Mouse (Mus musculus) left cerebral cortex, postnatal 14 days (tissue): ENCODE results near the gene Otud3. TPM values are rescaled to one million over a fixed set of nuclear protein-coding genes. Genes with fewer than 3 reads are reported as not detected.

Source experiments
- DNase-seq, 2 experiments: peaks; one replicate each; pipeline ENCODE4 v3.0.0; 2021 to 2022; ENCODE audit warnings: low spot score in 2 of 2, mixed read lengths in 1 of 2
- intact Hi-C: fragments of 180-260 bp; cut with DNase I; formaldehyde crosslinking; loops from one replicate; pipeline ENCODE4 v1.15.1; 2025
- long read RNA-seq, 2 experiments: library from polyadenylated mRNA; stranded (forward); transcript quantifications; one replicate each; pipeline ENCODE4 v2.0.0; 2021
- total RNA-seq, 2 experiments: library from RNA; stranded (reverse); gene quantifications; 2 replicates each; pipeline ENCODE4 v1.2.3; 2021

Otud3 gene
- 10 to 100 TPM; 16.9 to 19.8 TPM for total RNA-seq
- long read RNA-seq, experiment 1, partial matches to known transcripts: 0 of 5 reads
- long read RNA-seq, experiment 1, other reads (novel, unspliced or antisense): 3 of 5 reads
- long read RNA-seq, experiment 2, partial matches to known transcripts: 0 of 4 reads
- long read RNA-seq, experiment 2, other reads (novel, unspliced or antisense): 1 of 4 reads

GRCm38 (mm10) chr4:138913797-138914196, at the start of gene Otud3:
TSS of gene Otud3 (minus strand) at chr4:138913945.
- intact Hi-C loops: no loop called here

GRCm38 (mm10) chr4:138962719-138963118, 49.0 kb upstream of the Otud3 start:
- no peak for DNase-seq
- intact Hi-C loops: no loop called here

More at GRCm38 (mm10) chr4:138913797-138914196, at the start of gene Otud3:
- DNase-seq: peak; percentile 95 to 97

- intact Hi-C loops: no loop called here
- peak; percentile 28 to 66 for DNase-seq
Measured at GRCm38 (mm10) chr4:138959926-138960325, 46.2 kb upstream of the Otud3 start.

GRCm38 (mm10) chr4:138959120-138959519, 45.4 kb upstream of the Otud3 start:
- DNase-seq: peak in 1 of 2 experiments; percentile 59
- intact Hi-C loops: no loop called here

GRCm38 (mm10) chr4:138958612-138959011, 44.9 kb upstream of the Otud3 start:
- intact Hi-C loops: no loop called here
- DNase-seq: no peak

GRCm38 (mm10) chr4:138948257-138948656, 34.5 kb upstream of the Otud3 start:
- DNase-seq: no peak
- intact Hi-C loops: no loop called here

- peak; percentile 60 to 68 for DNase-seq
- intact Hi-C loops: no loop called here
Measured at GRCm38 (mm10) chr4:138943730-138944129, 30.0 kb upstream of the Otud3 start.

- no peak for DNase-seq
- intact Hi-C loops: no loop called here
Measured at GRCm38 (mm10) chr4:138941966-138942365, 28.2 kb upstream of the Otud3 start.

GRCm38 (mm10) chr4:138941401-138941800, 27.7 kb upstream of the Otud3 start:
- no peak for DNase-seq
- intact Hi-C loops: no loop called here

- intact Hi-C loops: no loop called here
- no peak for DNase-seq
Measured at GRCm38 (mm10) chr4:138939481-138939880, 25.7 kb upstream of the Otud3 start.

- intact Hi-C loops: no loop called here
- DNase-seq: no peak
Measured at GRCm38 (mm10) chr4:138938495-138939269, 24.9 kb upstream of the Otud3 start.

- no peak for DNase-seq
Measured at GRCm38 (mm10) chr4:138934456-138935145, 20.9 kb upstream of the Otud3 start.

GRCm38 (mm10) chr4:138933862-138934261, 20.1 kb upstream of the Otud3 start:
- no peak for DNase-seq
- intact Hi-C loops: no loop called here

More at GRCm38 (mm10) chr4:138934456-138935145, 20.9 kb upstream of the Otud3 start:
- intact Hi-C loops: no loop called here

GRCm38 (mm10) chr4:138925561-138925960, 11.8 kb upstream of the Otud3 start:
- DNase-seq: no peak
- intact Hi-C loops: loop anchor here (10.0 kb wide), 1 partner anchor 409 kb away; no protein-coding TSS in a partner anchor

- intact Hi-C loops: loop anchor here (2.0 to 10.0 kb wide), 3 partner anchors 80 to 413 kb away; no protein-coding TSS in a partner anchor
Measured at GRCm38 (mm10) chr4:138922131-138922459, 8.3 kb upstream of the Otud3 start.

GRCm38 (mm10) chr4:138921254-138922130, 7.7 kb upstream of the Otud3 start:
- DNase-seq: no peak
- intact Hi-C loops: loop anchor here (2.0 to 10.0 kb wide), 3 partner anchors 81 to 413 kb away; no protein-coding TSS in a partner anchor

More at GRCm38 (mm10) chr4:138922131-138922459, 8.3 kb upstream of the Otud3 start:
- DNase-seq: peak; percentile 98 to 99

GRCm38 (mm10) chr4:138917282-138917681, 3.5 kb upstream of the Otud3 start:
- intact Hi-C loops: no loop called here

GRCm38 (mm10) chr4:138913141-138913787, 481 bp downstream of the Otud3 start:
- DNase-seq: no peak
- intact Hi-C loops: no loop called here

More at GRCm38 (mm10) chr4:138917282-138917681, 3.5 kb upstream of the Otud3 start:
- no peak for DNase-seq
